Mouse (Mus musculus) urinary bladder, adult 2 months (tissue): Measurements from ENCODE around the gene Gm4175. TPM values are rescaled to one million over a fixed set of nuclear protein-coding genes. Genes with fewer than 3 reads are reported as not detected.
"Not testable (repeated sequence)": the region's sequence is repeated elsewhere in the genome, so short reads cannot be mapped to it uniquely, and the experiment has no call there.

Experiments used
- DNase-seq: peaks from one replicate; pipeline ENCODE4 v3.0.0; 2022; ENCODE audit warnings: low spot score
- polyA plus RNA-seq: library from polyadenylated mRNA; depleted of rRNA; stranded (reverse); fragments of >200 nt; gene quantifications from 2 replicates; pipeline ENCODE4 v1.2.3, GENCODE M21; 2012; rRNA removed

Gm4175 gene
- polyA plus RNA-seq, result not detected in 2 replicates

DNA sequence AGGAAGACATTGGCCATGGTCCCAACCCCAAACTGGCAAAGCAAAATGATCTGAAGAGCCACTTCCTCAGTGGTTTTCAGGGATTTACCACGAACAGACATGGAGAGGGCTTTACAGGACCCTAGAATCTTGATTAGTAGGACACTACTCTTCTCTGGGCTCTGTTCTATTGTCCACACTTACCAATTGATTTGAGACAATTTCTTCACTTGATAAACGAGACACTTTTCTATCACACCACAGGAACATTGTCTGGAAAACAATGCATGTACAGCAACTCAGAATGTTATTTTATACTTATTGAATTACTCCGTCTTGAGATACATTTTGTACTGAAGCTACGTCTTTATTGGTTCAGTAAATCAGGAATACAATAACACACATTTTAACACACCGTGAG, at the start of gene Gm4175:
Gm4175 (minus strand) TSS at position 101 of the 400 bp plus-strand sequence.
- DNase-seq, result not testable (repeated sequence)

- DNase-seq, result not testable (repeated sequence)
Measured at GRCm38 (mm10) chr7:21796628-21797027, 35.4 kb upstream of the Gm4175 start, which contains the start of gene Gm4177. Gm4177 (minus strand) TSS chr7:21796728.

Other genes starting within 250 kb of the Gm4175 start
- gene Vmn1r130, start 249.7 kb downstream of the Gm4175 start, polyA plus RNA-seq, result not detected in 2 replicates
- gene Vmn1r131, start 215.4 kb downstream of the Gm4175 start, polyA plus RNA-seq, result not detected in 2 replicates
- gene Vmn1r132, start 147.4 kb downstream of the Gm4175 start, polyA plus RNA-seq, result not detected in 2 replicates
- not detected in 2 replicates for gene Gm4177, start 35.3 kb upstream of the Gm4175 start, polyA plus RNA-seq
- not detected in 2 replicates for gene Vmn1r135, start 70.9 kb upstream of the Gm4175 start, polyA plus RNA-seq
- not detected in 2 replicates for gene Gm5725, start 82.8 kb upstream of the Gm4175 start, polyA plus RNA-seq
- gene Gm5891, start 159.8 kb upstream of the Gm4175 start, polyA plus RNA-seq, result not detected in 2 replicates
- gene Vmn1r137, start 233.1 kb upstream of the Gm4175 start, polyA plus RNA-seq, result not detected in 2 replicates